Mouse (Mus musculus) neural tube, embryonic 10.5 days (tissue): ENCODE measurements at regions not wholly inside any gene's neighbourhood (a gene's known extent, or its start where the extent isn't known, plus 50 kb on each side); places are given as distances from the start of the nearest gene placed in this dataset.
A peak's percentile ranks its signal among the peaks of the same experiment; 100 is the strongest.

Experiments used
- DNase-seq: peaks from one replicate; pipeline ENCODE4 v3.0.0-alpha.2; 2017; ENCODE audit warnings: low spot score; ENCODE audit errors: extremely low spot score

DNA sequence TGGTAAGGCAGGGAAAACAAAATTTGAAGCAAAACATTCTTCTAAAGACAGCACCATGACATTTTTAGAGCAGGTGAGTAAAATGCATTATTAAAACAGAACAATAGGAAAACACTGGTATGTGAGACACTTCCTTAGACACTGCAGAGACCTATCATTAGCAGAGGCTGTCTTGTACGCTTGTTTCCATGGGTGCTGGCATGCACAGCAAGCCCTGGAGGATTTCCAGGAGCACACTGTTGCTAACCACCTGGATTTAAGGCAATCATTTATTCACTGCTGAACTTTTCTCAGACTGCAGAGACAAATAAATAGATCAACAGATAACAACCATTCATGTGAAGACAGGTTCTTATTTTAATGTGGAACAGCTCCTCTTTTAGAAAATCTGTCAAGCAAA lies 127.7 kb downstream of the Pros1 start:
- no peak for DNase-seq

GRCm38 (mm10) chr16:62982558-62982957 lies 128.5 kb downstream of the Pros1 start:
- DNase-seq: no peak

DNA sequence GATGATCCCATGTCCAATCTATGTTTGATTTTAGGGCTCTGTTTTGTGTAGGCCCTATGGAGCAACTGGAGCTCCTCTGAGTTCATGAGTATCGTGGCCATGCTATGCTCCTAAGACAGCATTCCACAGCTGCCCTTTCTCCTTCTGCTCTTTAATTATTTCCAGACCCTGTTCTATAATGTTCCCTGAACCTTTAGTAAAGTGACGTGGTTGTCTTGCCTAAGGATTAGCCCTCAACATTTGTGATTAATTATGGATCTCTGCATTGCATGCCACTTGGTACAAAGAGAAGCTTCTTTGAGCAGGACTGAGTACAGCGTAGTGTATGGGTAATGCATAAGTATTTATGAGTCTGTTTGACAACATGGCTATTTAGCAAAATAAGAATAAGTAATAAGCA lies 141.4 kb downstream of the Pros1 start:
- DNase-seq: no peak

- no peak for DNase-seq
Measured at GRCm38 (mm10) chr16:63011151-63011734, 157.1 kb downstream of the Pros1 start.

- DNase-seq: no peak
Measured at GRCm38 (mm10) chr16:63014453-63014852, 160.3 kb downstream of the Pros1 start.

DNA sequence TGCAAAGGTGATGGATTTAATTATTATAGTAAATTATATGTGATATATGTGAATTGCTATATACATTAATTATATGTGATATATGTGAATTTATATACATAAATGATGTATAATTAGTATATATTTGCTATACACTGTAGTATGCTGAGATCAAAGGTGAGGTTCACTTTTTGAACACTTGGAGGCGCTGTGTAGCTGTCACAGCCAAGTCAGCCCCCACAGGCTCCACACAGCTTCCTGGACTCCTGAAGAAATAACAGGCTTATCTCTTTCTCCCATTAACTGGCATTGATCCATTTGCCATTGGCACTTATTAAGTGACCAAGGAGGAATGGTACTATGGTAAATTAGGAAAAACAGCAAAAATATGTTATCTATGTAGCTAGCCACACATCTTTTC lies 162.0 kb downstream of the Pros1 start:
- no peak for DNase-seq

DNA sequence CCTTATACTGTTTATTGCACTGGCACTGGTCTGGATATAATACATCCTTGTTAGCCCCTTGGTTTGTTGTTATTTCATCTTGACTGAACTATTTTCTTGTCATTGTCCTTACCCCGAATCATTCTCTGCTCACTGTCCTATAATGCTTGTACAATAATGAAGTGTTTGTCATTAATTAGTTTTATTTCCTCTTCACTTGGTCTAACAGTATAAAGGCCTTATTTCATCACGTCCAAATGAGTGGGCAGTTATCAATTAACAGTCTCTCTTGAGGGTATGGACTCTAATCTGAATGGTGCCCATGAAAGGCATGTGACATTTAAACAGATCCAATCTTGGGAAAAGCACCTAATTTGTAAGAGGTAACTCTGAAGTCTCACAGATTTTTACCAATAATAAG lies 162.6 kb downstream of the Pros1 start:
- DNase-seq: no peak

DNA sequence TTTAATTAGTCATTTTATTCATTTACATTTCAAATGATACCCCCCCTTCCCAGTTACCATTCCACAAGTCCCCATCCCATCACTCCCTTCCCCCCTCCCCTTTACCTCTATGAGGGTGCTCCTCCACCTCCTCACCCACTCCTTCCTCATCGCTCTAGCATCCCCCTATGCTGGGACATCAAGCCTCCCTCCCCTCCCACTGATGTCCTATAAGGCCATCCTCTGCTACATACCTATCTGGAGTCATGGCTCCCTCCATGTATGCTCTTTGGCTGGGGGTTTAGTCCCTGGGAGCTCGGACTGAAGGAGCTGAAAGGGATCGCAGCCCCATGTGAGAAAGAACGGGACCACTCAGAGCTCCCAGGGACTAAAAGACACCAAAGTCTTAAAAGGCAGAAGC lies 176.3 kb downstream of the Pros1 start:
- no peak for DNase-seq

DNA sequence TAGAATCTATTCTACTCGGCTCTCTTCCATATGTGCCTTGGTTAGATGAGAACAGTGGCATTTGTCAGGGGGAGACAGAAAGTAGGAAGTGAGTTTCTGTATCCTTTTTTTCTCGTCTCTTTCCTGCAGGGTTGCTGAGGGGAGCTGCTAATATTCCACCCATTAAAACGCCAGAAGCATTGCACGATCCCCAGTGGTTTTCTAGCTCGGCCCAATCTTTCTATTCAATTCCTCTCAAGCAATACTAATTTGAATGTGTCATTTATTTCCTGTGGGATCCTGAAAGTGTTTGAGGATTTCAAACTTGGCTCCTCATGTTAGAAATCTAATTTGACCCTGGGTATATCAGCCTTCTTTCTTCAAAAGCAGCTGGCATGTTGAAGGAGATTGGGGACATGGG lies 176.9 kb downstream of the Pros1 start:
- DNase-seq: no peak

DNA sequence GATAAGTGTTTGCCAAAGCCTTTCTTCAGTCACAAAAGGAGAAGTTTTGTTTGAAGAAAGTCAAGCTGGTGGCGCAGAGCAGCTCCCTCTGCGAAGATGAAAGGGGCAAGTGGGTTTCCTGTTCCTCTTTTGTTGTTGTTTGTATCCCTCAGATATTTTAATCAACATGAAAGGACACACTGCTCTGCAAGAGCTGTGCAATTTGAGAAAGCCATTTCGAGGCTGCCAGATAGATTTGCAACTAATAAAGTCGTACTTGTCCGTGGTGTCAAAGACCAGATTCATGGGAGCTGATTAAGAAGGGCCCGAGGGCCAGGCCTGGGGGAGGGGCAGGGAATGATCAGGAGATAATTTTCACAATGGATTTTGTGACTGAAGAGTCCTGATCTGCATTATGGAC lies 177.7 kb downstream of the Pros1 start:
- no peak for DNase-seq

GRCm38 (mm10) chr16:63049100-63049499 lies 195.0 kb downstream of the Pros1 start:
- no peak for DNase-seq

DNA sequence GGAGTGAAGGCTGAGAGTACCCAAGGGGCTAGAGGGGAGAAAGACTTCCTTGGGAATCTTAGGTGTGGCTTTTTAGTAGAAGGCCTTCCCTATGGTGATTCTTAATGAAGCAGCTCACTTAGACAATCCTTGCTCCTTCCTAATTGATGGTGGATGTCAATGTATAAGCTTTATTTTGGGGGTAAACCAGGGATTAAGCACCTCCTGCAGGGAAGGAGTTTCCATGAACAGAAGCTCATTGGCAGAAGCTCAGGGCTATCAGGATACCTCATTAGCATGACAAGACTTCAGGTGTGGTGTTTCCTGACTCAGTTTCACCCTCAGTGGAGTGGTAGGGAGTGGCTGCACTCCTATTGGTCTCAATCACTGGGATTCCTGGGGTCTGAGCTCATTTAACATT lies 208.8 kb downstream of the Pros1 start:
- no peak for DNase-seq

GRCm38 (mm10) chr16:63069987-63070386 lies 215.9 kb downstream of the Pros1 start:
- DNase-seq: no peak

GRCm38 (mm10) chr16:63075814-63076213 lies 221.7 kb downstream of the Pros1 start:
- no peak for DNase-seq

DNA sequence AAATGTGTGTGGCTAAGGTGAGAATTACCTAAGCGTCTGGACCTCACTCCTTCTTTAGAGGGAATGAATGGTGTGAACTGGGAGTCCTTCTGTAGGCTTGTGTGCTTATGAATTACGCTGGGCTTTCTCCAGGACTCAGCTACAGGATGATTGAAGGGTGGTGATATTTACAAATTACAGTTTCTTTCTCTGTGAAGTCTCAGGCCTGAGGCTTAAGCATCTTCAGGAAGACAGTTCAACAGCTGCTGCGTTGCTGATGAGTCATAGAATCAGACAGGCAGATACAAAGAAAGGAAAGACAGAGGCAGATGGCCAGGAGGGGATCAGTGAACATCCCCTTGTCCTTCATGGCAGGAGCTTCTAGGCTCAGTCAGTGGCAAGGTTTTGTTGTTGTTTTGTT lies 227.3 kb downstream of the Pros1 start:
- no peak for DNase-seq

DNA sequence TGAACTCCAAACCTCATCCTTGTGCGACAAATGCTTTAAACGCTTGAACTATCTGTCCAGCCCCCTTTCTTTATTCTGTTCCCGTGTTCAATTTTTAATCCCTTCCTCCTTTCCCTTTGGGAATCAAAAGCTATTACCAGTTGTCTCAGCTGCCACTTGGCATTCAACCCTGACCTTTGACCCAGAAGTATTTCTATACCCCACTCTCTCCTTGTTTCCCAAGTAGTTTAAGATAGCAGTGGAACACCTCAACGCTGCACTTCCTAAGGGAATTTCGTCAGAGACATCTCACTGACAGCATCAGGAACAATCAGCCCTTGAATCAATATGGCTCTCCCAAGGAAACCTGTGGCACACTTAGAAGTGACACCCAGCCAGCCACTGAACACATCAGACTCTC lies 229.1 kb downstream of the Pros1 start:
- DNase-seq: no peak

GRCm38 (mm10) chr16:63084021-63084756 lies 230.1 kb downstream of the Pros1 start:
- no peak for DNase-seq

DNA sequence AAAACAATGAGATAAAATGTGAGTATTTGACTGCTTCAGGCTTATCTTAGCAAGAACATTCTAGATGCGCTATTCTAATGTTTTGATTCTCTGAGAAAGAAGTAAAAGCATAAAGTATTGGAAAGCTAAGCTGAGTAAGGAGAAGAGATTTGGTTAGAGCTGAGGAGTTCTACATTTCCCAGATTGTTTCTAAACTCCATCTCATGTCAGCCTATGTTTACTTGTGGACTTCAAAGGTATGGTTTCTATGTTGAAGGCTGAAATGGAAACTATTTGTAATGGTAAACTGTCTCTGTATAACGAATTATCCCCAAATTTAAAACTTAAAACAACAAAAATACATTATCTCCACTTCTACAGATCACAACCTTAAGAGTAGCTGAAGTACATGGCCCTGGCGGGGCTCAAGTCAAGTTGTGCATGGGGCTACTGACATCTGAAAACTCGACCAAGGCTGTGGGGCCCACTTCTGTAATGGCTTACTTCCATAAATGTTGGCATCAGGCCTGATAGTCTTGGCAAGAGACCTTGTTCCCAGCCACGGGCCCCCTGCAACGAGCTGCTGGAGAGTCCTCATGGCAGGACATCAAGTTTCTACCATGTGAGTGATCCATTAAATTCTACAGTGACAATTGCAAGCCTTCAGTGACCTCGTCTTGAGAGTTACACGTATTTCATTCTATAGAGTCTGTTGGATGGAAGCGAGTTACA lies 232.1 kb downstream of the Pros1 start:
- no peak for DNase-seq

DNA sequence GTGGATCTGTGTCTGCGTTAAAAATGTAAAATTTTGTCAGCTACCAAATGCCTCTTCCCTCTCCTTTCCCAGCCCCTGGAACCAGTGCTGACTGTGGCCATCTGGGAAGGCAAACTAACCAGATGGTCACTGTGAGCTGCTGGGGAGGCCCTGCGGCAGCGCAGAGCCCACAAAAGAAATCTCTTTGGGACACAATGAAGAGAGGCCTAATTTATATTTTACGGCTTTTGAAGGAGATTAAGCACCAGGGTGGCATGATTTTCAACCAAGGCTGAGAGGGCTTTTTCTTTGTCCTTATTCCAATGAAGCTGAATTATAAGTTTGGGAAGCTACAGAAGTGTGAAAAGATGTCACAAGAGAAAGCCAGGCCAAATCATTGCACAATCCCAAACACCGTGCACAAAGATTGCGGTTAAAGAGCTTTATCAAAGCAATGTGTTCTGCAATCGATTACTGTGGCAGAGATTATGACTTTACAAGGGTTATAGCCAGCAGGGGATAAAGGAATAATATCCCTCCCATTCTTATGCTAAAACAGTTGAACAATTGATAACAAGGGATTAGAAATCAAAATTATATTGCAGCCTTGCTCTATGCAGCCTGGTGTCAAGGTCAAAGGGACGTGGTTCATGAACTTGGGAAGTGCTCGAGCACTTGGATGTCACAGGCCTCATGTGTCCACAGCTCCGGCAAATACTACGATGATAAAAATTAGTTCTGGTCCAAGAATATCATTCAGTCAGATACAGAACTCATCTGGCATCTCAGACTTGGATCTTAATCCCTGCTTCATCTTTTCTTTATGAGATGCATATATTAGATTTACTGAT lies 237.6 kb downstream of the Pros1 start:
- peak; percentile 52 for DNase-seq

- no peak for DNase-seq
Measured at GRCm38 (mm10) chr16:63094126-63094840, 240.2 kb downstream of the Pros1 start.

- DNase-seq: no peak
Measured at GRCm38 (mm10) chr16:63102362-63102761, 248.3 kb downstream of the Pros1 start.
